Mouse (Mus musculus) WW6 (cell line): ENCODE measurements at regions not wholly inside any gene's neighbourhood (a gene's known extent, or its start where the extent isn't known, plus 50 kb on each side); places are given as distances from the start of the nearest gene placed in this dataset.
"Not testable (repeated sequence)": the region's sequence is repeated elsewhere in the genome, so short reads cannot be mapped to it uniquely, and the experiment has no call there.

ENCODE experiments used
- DNase-seq: peaks from one replicate; pipeline ENCODE4 v3.0.0-alpha.2; 2013; ENCODE audit warnings: low read depth, low spot score

DNA sequence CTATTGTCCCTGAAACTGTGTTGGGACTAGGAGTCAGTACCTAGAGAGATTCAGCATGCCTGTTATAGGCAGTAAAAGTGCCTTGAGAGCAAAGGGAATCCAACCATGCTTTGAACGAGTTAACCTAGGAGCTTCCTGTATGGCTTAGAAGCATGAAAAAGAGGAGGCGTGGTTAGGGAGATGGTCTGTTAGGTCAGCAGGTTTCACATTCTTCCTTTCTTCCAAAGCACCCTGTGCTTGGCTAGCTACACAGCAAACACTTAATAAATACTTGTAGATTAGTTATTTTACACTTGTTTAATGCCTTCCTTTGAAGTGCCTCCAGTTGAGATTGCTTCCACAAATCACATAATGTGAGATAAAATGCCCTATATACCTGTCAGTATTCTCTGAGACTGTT is 284.9 kb upstream of the Adgra3 start:
- no peak for DNase-seq

DNA sequence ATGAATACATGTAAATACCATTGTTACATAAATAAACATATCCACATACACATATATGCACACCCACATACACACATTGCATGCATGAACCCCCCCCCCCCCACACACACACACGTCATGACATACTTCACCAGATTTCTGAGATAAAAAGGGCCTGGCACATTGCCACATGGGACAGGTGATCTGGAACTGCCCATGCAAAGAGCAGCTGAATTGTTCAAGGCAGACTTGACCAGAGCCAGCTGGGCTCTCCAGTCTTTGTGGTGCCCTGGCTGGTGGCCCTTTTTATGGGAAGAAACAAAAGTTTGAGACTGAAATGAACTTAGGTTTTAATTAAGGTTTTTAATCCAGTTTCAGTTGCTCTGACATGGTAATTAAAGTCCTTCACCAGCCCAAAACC is 250.7 kb upstream of the Adgra3 start:
- no peak for DNase-seq

GRCm38 (mm10) chr5:50303859-50304480 is 245.2 kb upstream of the Adgra3 start:
- no peak for DNase-seq

DNA sequence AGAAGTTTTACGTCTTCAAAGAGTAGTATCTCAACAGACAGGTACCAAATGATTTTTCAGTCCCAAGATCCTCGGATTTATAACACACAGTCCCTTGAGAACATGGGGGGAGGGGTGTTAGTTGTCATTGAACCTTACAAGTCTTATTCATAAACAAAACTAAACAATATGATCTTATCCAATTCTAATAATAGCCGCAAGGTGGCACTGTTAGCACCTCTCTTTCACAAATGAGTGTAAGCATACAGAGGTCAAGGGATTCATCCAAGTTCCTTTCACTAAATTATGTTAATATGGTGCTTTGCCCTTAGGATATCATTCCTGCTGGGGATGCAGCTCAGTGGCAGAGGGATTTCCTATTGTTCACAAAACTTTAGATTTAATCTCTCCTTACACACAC is 235.0 kb upstream of the Adgra3 start:
- no peak for DNase-seq

DNA sequence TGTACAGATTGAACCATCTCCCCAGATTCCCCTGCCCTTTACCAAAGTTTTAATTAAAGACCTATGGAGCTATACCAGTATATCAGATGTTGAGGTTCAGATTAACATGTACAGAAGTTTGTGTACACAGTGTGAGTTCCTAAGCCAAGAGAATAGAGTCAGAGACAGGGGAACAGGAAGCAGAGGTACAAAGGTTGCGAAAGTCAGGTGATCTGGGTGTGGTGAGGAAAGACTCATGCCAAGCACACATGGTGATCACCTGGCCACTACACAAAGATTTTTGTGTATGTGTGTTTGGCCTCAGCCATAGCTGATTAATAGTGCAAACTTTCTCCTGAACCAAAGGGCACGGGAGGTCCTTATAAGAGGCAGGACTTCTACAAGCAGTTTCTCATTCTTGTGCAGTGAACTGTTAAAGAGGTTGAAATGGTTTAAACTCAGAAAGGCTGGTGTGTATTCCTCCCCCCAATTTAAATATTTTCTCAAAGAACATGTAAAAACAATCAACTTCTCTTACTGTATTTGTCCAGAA is 232.1 kb upstream of the Adgra3 start:
- DNase-seq, result no peak

DNA sequence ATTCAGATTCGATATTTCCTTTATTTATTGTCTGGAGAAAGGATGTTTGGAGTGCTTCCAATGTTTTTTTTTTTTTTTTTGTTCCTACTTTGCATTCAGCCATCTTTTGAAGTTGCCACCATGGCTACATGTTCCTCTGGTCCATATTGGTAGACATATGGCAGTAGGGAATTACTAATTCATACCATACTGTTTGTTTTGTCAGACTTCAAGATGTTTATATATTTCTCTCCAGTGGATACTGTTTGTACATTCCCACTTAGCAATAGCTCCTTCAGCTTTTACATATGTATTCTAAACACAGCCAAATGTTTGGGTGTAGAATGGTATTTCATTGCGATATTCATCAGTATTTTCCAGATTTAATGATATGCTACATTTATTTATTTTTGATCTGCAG is 201.6 kb upstream of the Adgra3 start:
- DNase-seq, result no peak

DNA sequence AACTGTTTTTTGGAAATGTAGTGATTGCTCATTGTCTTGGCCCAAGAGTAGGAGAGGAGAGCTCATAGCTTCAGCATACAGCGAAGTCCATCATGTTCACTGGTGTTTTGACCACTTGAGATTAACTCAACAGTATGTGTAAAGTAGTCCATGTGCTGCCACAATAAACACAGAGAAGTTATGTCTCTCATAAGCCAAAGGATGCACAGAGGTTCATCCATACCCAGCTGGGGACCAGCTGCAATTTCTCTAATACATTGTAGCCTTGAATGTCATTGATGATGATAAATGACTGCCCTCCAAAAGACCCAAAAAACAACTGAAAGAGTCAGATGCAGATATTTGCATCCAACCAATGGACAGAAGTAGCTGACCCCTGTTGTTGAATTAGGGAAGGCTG is 199.2 kb upstream of the Adgra3 start:
- DNase-seq, result no peak

DNA sequence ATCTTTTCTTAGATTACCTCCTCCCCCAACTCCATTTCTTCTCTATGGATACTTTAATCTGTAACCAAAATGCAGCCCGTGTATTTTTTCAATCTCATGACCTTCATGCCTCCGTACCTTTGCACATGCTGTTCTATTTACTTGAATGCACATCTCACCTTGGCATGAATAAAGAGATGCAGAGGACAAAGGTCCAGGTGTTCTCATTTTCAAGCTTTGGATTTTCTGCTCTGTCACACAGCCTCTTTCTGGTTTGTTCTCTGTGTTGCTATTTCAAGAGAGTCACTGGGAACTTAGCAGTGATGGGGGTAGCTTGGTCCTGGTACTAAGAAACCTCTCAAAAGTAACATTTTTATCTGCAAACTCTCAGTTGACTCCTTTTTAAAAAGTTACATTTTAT is 175.3 kb upstream of the Adgra3 start:
- DNase-seq, result no peak

GRCm38 (mm10) chr5:50216956-50217355 is 158.2 kb upstream of the Adgra3 start:
- no peak for DNase-seq

- no peak for DNase-seq
Measured at GRCm38 (mm10) chr5:50215960-50216359, 157.2 kb upstream of the Adgra3 start.

GRCm38 (mm10) chr5:50202307-50203010 is 143.7 kb upstream of the Adgra3 start:
- DNase-seq, result no peak

- no peak for DNase-seq
Measured at GRCm38 (mm10) chr5:50196423-50196822, 137.6 kb upstream of the Adgra3 start.

DNA sequence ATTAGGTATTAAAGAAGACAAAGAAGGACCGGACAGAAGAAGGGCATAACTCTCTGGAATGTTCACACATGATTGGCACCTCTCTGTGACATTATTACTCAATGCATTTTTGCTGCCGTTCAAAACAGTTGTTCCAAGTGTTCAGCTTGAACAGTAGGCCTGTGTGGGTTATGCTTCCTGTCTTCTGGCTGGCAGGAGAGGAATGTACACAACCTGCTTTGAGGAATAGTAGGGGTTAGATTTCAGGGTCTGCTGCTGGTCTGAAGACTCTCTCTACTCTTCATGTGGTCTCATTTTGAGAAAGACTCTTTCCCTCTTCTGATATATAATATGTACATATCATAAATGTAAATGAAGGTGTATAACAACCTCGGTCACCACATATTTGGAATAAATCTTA is 137.2 kb upstream of the Adgra3 start:
- DNase-seq, result no peak

DNA sequence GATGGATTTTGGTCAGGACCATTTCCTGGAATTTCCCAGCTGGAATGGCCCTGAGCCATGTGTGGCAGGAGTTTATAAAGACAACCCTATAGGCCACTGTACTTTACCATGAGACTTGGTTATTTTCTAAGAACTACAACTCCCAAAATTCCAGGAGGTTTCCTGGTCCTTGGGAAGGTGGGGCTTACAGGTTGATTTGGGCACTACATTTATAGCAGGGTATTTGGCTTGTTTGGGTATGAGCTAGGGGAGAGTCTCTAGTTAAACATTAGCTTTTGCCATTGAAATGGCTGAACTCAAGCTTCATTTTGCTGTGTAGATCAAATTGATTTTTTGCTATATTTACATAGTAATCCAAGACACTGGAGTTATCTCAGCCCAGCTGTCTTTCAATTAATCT is 130.6 kb upstream of the Adgra3 start:
- DNase-seq, result no peak

- DNase-seq, result no peak
Measured at GRCm38 (mm10) chr5:50182721-50183120, 123.9 kb upstream of the Adgra3 start.

DNA sequence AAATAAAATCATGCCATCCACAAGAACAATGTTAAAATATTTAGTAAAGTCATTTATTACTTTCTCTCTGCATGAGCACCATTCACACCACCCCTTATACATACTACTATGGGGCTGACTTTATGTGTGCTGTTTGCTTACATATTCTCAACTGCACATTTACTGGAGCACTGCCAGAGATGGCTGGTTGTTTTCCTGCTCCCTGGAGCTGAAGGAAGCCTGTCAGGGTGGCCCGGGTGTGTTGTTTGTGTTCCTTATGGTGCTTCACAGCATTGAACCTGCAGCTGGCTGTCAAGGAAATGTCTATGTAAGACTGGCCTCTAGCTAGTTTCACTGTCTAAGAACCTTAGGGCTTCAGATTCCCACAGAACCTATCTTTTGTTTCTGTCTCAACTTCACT is 97.8 kb upstream of the Adgra3 start:
- no peak for DNase-seq

DNA sequence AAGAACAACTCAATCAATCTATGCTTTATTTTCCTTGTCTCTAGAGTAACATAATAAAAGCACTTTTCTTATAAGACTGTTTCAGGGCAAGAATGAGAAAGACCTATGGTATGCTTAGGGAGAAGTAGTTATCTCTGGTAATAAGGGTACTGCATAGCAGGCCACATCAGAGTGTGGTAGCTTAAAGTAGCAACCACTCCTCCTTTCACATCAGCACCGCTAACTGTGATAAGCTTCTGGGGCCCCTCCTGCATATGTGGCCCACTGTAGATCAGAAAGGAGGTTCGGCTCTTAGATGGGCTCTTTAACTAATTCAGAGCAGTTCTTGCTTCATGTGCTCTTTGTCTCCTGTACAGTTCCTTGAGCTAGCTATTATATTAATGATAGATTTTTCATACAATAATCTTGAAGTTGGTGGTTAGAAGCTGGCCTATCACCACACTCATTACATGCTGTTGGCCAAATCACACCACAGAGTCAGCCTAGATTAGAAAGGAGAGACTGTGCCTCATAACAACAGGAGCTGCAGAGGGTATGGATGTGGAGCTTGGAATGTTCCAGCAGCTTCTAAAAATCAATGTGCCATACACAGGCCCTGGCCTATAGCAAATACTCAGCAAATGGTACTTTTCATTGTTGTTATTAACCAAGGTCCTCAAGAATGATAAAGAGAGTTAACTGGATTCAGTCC is 96.5 kb upstream of the Adgra3 start:
- not testable (repeated sequence) for DNase-seq

GRCm38 (mm10) chr5:50146926-50147325 is 88.1 kb upstream of the Adgra3 start:
- DNase-seq, result no peak

DNA sequence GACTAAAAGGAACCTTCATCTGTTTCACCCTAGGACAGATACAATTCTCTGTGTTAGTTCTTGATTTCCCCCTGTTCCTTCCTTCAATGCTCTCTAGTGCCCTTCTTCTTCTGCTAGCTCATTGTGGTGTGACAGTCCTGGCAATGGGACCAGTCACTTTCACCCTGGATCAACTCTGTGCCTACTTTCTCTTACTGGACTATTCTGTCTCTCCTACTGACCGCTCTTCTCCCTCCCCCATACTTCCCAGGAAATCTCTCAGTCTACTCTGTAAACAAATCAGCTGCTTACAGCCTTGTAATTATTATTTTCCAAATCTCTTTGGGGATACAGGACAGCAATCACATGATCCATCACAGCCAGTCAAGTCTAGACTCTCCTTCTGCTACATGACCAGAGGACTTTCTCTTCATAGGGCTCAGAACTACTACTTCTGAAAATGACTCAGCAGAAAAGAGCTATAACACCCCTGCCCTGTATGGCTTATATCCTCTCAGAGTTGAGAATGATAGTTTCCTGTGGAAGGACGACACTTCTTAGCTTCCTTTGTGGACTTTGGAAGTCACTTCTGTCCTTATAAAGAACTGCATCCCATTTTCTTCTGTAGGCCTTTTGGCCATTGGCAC is 86.8 kb upstream of the Adgra3 start:
- DNase-seq, result no peak

- DNase-seq, result no peak
Measured at GRCm38 (mm10) chr5:50130202-50130601, 71.4 kb upstream of the Adgra3 start.

DNA sequence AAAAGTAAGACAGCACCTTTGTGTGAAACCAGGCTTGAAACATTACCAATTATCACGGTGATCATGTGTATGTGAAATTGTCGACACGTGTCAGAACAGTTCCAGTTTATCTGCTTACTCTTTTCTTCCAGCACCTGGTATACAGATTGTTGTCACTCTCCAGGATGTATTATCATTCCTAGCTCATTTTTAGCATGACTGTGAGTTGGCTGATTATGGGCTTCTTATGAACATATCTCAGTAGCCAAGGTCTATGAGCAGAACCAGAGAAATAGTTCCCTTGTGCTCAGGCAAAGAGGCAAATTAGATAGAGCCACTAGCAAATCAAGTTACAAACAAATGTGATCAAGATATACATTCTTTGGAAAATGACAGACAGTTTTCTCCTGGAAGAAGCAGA is 70.2 kb upstream of the Adgra3 start:
- DNase-seq, result no peak

GRCm38 (mm10) chr5:50126594-50126993 is 67.8 kb upstream of the Adgra3 start:
- DNase-seq, result no peak
